Mouse (Mus musculus) adrenal gland, adult 10 weeks (tissue): ENCODE data around the gene Tubd1. TPM values are rescaled to one million over a fixed set of nuclear protein-coding genes. Genes with fewer than 3 reads are reported as not detected.

Source experiments
- polyA plus RNA-seq: library from polyadenylated mRNA; stranded (reverse); fragments of 350-450 nt; fragmentation: Illumina TruSeq; extraction: RNeasy Lipid Tissue Mini Kit (QIAGEN cat#74804); gene quantifications from one replicate; pipeline ENCODE4 v1.2.3, GENCODE M21; 2014; ENCODE audit warnings: low read depth, low replicate concordance

Gene Tubd1
- polyA plus RNA-seq: 10.6 TPM

DNA sequence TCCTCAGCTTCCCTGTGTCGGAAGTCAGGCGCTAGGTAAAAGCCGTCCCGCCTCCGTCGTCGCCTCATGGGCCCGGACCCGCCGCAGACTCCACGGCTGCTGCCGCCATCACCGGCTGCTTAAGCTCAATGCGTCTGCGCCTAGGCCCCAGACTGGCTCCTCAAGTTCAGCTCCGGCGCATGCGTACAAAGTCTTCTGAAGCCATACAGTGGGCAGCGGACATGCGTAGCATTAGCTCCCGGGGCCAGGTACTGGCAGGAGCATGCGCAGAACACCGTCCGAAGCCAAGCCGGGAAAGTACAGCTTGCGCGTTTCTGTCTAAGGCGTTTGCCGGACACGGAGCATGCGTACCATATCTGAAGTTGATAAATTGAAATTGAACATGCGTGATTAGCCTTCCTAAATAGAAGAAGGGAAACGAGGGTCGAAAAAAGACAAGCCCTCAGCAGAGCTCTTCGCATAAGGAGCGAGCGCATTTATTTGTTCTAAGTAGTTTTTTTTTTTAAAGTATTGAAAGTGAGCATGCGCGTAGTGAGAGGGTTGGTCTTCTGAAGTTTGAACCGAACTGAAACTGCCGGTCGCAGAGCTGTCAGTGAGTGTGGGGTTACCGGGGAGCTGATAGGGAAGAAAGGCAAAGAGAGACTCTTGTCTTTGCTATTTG, at the start of gene Tubd1, which contains the start of gene Rps6kb1:
TSS of gene Tubd1 (plus strand) at position 353 of the 661 bp plus-strand sequence.
TSS of gene Rps6kb1 (minus strand) at position 167 of the 661 bp plus-strand sequence.

Other genes with a start within 250 kb of the Tubd1 start
- 90.0 TPM for gene Med13, start 187.4 kb upstream of the Tubd1 start, polyA plus RNA-seq
- gene Rnft1, start 60.3 kb upstream of the Tubd1 start, polyA plus RNA-seq: 75.1 TPM
- 103 TPM for gene Rps6kb1, start 186 bp upstream of the Tubd1 start, polyA plus RNA-seq
- gene Vmp1, start 138.8 kb downstream of the Tubd1 start, polyA plus RNA-seq: 248 TPM
- gene Ptrh2, start 139.0 kb downstream of the Tubd1 start, polyA plus RNA-seq: 34.9 TPM
- 509 TPM for gene Cltc, start 212.6 kb downstream of the Tubd1 start, polyA plus RNA-seq